Mouse (Mus musculus): ENCODE measurements around the gene Adra2b. TPM values are rescaled to one million over a fixed set of nuclear protein-coding genes. Genes with fewer than 3 reads are reported as not detected.

Gene Adra2b
- polyA plus RNA-seq, 1 experiment, result 0.20 TPM

DNA sequence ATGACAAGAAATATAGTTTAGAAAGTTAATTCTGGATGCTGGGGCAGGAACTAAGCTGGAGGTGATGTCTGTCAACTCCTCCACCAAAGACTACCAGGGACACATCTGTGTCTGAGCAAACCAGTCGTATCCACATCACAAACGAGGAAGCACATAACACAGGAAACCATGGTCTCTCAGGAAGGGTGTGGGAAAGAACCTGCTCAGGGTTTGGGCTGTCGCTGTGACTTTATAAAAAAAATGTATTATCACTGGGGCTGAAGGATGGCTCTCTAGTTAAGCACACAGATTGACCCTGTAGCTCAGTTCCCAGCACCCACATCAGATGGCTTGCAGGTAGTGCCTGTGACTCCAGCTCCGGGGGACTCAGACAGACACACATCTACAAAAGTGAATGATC lies 43.9 kb upstream of the Adra2b start:
- H3K4me1 ChIP-seq (replicated peaks; ENCODE audit: control insufficient read depth, insufficient read depth, low read length), result peaks cover 70% of the 10 kb centered on the region
- 3% methylated on average over 4 of the region's 4 CpGs for WGBS
- TF ChIP-seq POLR2A (IDR thresholded peaks at IDR 0.05; ENCODE audit: control insufficient read depth, extremely low read depth, insufficient read depth, low read length, poor library complexity) (no peak), CTCF (IDR thresholded peaks at IDR 0.05; ENCODE audit: borderline replicate concordance, control insufficient read depth, extremely low read depth, insufficient read depth, low read length, poor library complexity) (no peak)
- DNase-seq, result no peak
- no peak overlapping the region for H3K4me3 ChIP-seq (ENCODE audit: control insufficient read depth, insufficient read depth, low read length)
- H3K36me3 ChIP-seq (ENCODE audit: control insufficient read depth, insufficient read depth, low read length), result no peaks in the 10 kb centered on the region
- H3K27me3 ChIP-seq (ENCODE audit: control insufficient read depth, insufficient read depth, low read length), result no peaks in the 10 kb centered on the region
- peak overlapping the region; percentile 79 for H3K27ac ChIP-seq (ENCODE audit: control insufficient read depth, insufficient read depth, low read length)

DNA sequence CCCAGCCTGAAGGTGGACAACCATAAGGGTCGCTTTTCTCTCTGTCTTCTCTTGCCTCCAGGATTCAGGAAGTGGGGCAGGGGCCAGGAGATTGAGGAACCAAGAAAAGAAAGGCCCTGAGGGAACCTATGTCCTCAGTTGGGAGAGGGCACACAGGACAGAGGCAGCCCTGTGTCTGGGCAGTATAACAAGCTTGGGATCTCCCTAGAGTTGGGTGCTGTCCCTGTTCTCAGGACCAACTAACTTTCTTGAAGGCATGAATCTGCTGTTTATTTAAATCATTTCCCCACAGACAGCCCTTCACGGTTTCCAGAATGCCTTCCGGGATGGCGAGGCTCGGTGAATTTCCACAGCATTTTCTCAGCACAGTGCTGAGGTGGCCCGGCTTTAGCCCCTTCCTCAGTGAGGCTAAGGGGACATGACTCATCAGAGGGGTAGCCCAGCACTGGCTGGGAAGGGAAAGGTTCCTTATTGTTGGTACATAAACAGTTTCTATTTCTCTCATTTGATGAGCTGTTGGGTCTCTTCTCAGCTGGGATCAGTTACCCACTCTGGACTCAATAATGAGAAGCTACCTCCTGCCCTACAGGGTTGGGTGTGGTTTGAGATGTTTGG lies 40.2 kb upstream of the Adra2b start:
- no peak for DNase-seq
- TF ChIP-seq POLR2A (IDR thresholded peaks at IDR 0.05; ENCODE audit: control insufficient read depth, extremely low read depth, insufficient read depth, low read length, poor library complexity) (no peak), CTCF (IDR thresholded peaks at IDR 0.05; ENCODE audit: borderline replicate concordance, control insufficient read depth, extremely low read depth, insufficient read depth, low read length, poor library complexity) (no peak)
- H3K36me3 ChIP-seq (ENCODE audit: control insufficient read depth, insufficient read depth, low read length), result no peaks in the 10 kb centered on the region
- H3K27me3 ChIP-seq (ENCODE audit: control insufficient read depth, insufficient read depth, low read length), result no peaks in the 10 kb centered on the region
- no peak overlapping the region for H3K27ac ChIP-seq (ENCODE audit: control insufficient read depth, insufficient read depth, low read length)
- 63% methylated on average over 6 of the region's 6 CpGs for WGBS
- H3K4me1 ChIP-seq (replicated peaks; ENCODE audit: control insufficient read depth, insufficient read depth, low read length), result peaks cover 80% of the 10 kb centered on the region
- H3K4me3 ChIP-seq (ENCODE audit: control insufficient read depth, insufficient read depth, low read length), result no peak overlapping the region

- WGBS, result 90% methylated on average over 1 of the region's 1 CpGs
- Histone ChIP-seq H3K4me3 (ENCODE audit: control insufficient read depth, insufficient read depth, low read length) (no peak overlapping the region), H3K27me3 (ENCODE audit: control insufficient read depth, insufficient read depth, low read length) (no peaks in the 10 kb centered on the region), H3K36me3 (ENCODE audit: control insufficient read depth, insufficient read depth, low read length) (no peaks in the 10 kb centered on the region), H3K27ac (ENCODE audit: control insufficient read depth, insufficient read depth, low read length) (no peak overlapping the region), H3K4me1 (replicated peaks; ENCODE audit: control insufficient read depth, insufficient read depth, low read length) (peaks cover 81% of the 10 kb centered on the region)
- no peak for DNase-seq
- TF ChIP-seq CTCF (IDR thresholded peaks at IDR 0.05; ENCODE audit: borderline replicate concordance, control insufficient read depth, extremely low read depth, insufficient read depth, low read length, poor library complexity), result no peak
- TF ChIP-seq POLR2A (IDR thresholded peaks at IDR 0.05; ENCODE audit: control insufficient read depth, extremely low read depth, insufficient read depth, low read length, poor library complexity), result no peak
These were observed 39.3 kb upstream of the Adra2b start for GRCm38 (mm10) chr2:127323667-127324066.

GRCm38 (mm10) chr2:127324456-127324855 lies 38.6 kb upstream of the Adra2b start:
- H3K27ac ChIP-seq (ENCODE audit: control insufficient read depth, insufficient read depth, low read length), result no peak overlapping the region
- no peak overlapping the region for H3K4me3 ChIP-seq (ENCODE audit: control insufficient read depth, insufficient read depth, low read length)
- DNase-seq, result no peak
- H3K4me1 ChIP-seq (replicated peaks; ENCODE audit: control insufficient read depth, insufficient read depth, low read length), result peaks cover 81% of the 10 kb centered on the region
- TF ChIP-seq POLR2A (IDR thresholded peaks at IDR 0.05; ENCODE audit: control insufficient read depth, extremely low read depth, insufficient read depth, low read length, poor library complexity) (no peak), CTCF (IDR thresholded peaks at IDR 0.05; ENCODE audit: borderline replicate concordance, control insufficient read depth, extremely low read depth, insufficient read depth, low read length, poor library complexity) (no peak)
- 34% methylated on average over 7 of the region's 7 CpGs for WGBS
- H3K36me3 ChIP-seq (ENCODE audit: control insufficient read depth, insufficient read depth, low read length), result no peaks in the 10 kb centered on the region
- H3K27me3 ChIP-seq (ENCODE audit: control insufficient read depth, insufficient read depth, low read length), result no peaks in the 10 kb centered on the region

- peaks cover 76% of the 10 kb centered on the region for H3K4me1 ChIP-seq (replicated peaks; ENCODE audit: control insufficient read depth, insufficient read depth, low read length)
- TF ChIP-seq POLR2A (IDR thresholded peaks at IDR 0.05; ENCODE audit: control insufficient read depth, extremely low read depth, insufficient read depth, low read length, poor library complexity) (no peak), CTCF (IDR thresholded peaks at IDR 0.05; ENCODE audit: borderline replicate concordance, control insufficient read depth, extremely low read depth, insufficient read depth, low read length, poor library complexity) (no peak)
These were observed 34.7 kb upstream of the Adra2b start for GRCm38 (mm10) chr2:127328090-127328851.

DNA sequence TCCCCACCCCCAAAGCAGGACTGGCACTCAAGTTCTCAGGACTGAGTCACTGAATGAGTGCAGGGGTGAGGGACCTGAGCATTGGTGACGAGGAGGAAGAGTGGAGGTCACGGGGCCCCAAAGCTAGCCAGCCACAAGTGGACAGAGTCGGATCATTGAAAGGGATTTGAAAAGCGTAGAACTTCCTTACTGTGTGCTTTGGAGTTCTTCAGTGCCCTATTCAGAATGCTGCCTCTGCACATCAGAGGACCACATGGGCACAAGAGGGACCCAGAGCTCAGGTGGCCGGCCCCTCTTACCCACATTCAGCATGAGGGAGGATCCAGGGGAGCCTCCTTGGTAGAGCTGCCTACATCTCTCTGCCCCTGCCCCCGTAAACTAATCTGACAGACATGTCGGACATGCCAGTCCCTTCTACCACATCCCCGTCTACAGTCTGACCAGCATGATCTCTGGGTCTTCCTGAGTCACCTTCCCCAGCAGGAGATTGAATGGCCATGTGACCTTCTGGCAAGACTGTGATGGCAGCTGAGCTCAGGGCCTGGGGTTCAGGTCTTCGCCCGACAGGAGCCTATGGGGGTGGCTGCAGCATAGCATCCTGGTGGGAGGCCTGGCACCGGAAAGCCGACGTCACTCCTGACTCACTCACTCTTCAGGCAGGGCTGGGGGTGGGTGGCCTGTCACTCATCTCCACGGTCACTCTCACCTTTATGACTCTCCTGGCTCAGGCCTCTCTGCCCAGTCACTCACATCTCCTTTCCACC lies 30.0 kb upstream of the Adra2b start:
- H3K4me3 ChIP-seq (ENCODE audit: control insufficient read depth, insufficient read depth, low read length), result peak overlapping the region; percentile 3; the same call in 1 of the 2 replicates
- DNase-seq, result peak; percentile 77
- 51% methylated on average over 14 of the region's 14 CpGs for WGBS
- peaks cover 10% of the 10 kb centered on the region; the same call in 1 of the 2 replicates for H3K36me3 ChIP-seq (ENCODE audit: control insufficient read depth, insufficient read depth, low read length)
- H3K4me1 ChIP-seq (replicated peaks; ENCODE audit: control insufficient read depth, insufficient read depth, low read length), result peaks cover 57% of the 10 kb centered on the region
- no peaks in the 10 kb centered on the region for H3K27me3 ChIP-seq (ENCODE audit: control insufficient read depth, insufficient read depth, low read length)
- H3K27ac ChIP-seq (ENCODE audit: control insufficient read depth, insufficient read depth, low read length), result peak overlapping the region; percentile 91
- 0 out of 2 replicates have a peak, but pooled peaks have one; percentile 42 for TF ChIP-seq CTCF (IDR thresholded peaks at IDR 0.05; ENCODE audit: borderline replicate concordance, control insufficient read depth, extremely low read depth, insufficient read depth, low read length, poor library complexity)
- TF ChIP-seq POLR2A (IDR thresholded peaks at IDR 0.05; ENCODE audit: control insufficient read depth, extremely low read depth, insufficient read depth, low read length, poor library complexity), result no peak

More at GRCm38 (mm10) chr2:127328090-127328851, 34.7 kb upstream of the Adra2b start:
- Histone ChIP-seq H3K36me3 (ENCODE audit: control insufficient read depth, insufficient read depth, low read length) (no peaks in the 10 kb centered on the region), H3K27me3 (ENCODE audit: control insufficient read depth, insufficient read depth, low read length) (no peaks in the 10 kb centered on the region), H3K4me3 (ENCODE audit: control insufficient read depth, insufficient read depth, low read length) (no peak overlapping the region), H3K27ac (ENCODE audit: control insufficient read depth, insufficient read depth, low read length) (peak overlapping the region; percentile 43)
- DNase-seq, result peak; percentile 61
- 37% methylated on average over 12 of the region's 12 CpGs for WGBS

All from thymus, adult 2 months (tissue).